Mouse (Mus musculus) kidney, postnatal 25 days (tissue): ENCODE data around the gene Zdhhc4.
A peak's percentile ranks its signal among the peaks of the same experiment; 100 is the strongest.

Experiments used
- DNase-seq, 2 experiments: peaks; one replicate each; pipeline ENCODE4 v3.0.0; 2021; ENCODE audit warnings: mixed read lengths in 2 of 2

Gene Zdhhc4

GRCm38 (mm10) chr5:143316605-143317287, 12.3 kb downstream of the Zdhhc4 start:
- peak in 1 of 2 experiments; percentile 26 for DNase-seq

GRCm38 (mm10) chr5:143315514-143315888, 13.6 kb downstream of the Zdhhc4 start:
- DNase-seq: no peak

DNA sequence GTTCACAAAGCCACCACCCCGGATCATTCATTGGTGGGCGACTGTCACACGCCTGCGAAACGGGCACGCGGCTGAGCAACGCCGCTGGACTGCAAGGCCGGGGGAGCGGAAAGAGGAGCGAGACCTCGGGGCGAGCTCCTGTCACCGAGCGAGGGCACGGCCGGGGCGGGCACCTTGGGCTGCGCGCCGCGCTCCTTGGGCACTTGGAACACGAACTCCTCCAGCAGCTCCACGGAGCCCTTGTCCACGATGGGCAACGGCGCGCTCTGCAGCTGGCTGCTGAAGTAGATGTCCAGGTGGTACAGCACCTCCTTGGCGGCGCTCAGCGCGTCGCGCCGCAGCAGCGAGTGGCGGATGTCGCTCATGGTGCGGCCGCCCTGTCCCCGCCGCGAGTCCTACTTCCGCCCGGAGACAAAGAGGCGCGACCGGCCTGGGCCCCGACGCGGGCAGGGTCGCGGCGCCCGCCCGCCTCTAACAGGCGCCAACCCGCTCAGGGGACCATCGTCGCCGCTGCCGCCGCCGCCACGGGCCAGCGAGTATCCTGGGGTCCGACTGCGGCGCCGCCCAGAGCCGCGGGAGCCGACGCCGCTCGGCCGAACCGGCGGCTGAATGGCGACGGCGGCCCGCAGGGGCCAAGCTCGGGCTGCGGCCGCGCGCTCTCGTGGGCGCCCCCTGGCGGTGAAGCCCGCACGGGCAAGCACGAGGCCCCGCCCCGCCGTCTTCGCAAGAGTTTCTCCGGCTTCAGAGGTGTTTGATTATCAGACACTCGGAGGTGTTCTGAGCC, 14.1 kb downstream of the Zdhhc4 start, which contains the start of gene E130309D02Rik:
TSS of gene E130309D02Rik (minus strand) at position 631 of the 784 bp plus-strand sequence.
- peak; percentile 90 to 92 for DNase-seq

- no peak for DNase-seq
Measured at GRCm38 (mm10) chr5:143314183-143314729, 14.8 kb downstream of the Zdhhc4 start.

DNA sequence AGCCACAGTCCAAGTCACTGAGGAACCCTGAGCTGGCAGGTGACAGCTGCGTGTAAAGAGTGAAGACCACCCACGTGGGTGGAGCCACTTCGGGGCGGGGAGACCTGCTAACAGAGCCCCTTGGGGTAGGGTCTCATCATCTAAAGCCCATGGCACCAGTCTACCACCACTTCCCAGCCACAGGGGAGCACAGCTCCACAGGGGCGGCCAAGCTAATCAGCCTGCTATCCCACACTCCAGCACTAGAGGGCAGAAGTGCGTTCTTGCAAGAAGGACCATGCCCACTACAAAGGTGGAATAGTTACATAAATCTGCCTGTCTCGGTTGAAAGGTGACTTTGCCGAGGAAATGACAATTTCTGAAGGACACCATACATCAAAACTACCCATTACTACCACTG, 17.2 kb downstream of the Zdhhc4 start:
- DNase-seq: peak; percentile 86 to 92

DNA sequence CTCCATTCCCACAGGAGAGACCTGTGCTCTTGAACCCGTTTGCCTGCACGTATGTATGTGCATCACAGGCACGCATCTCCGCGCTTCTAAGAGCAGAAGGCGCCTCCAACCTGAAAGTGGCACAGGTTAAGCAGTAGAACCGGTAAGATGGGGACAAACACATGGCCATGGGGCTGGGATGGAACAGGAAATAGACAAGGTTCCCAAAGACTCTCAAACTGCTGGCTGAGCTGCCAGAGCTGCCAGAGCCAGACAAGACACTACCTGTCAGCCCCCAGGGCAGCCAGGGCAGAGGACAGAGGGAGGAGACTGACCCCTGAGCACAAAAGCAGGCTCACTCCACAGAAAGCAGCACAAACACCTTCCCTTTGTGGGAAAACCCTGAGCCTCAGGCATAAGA, 19.1 kb downstream of the Zdhhc4 start:
- DNase-seq: no peak

DNA sequence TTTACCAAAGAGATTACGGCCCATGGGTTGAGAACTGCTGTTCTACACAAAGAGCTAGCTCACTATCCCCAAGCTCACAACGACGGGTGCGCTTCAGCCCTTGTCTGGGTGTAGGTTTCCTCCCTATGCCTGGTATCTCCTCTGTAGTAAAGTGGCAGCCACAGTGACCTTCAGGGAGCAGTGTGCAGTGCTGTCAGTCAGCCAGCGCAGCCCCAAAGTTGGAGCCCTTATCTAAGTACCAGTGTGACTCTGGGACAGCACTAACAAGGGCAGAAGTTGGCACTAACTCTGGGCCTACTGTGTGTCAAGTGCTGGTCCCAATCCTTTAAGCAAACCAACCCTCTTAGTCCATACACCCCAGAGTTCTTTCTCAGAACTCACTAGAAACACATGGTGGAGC, 20.2 kb downstream of the Zdhhc4 start:
- DNase-seq: no peak

GRCm38 (mm10) chr5:143304251-143304650, 24.8 kb downstream of the Zdhhc4 start:
- peak; percentile 18 to 68 for DNase-seq

- DNase-seq: peak in 1 of 2 experiments; percentile 30
Measured at GRCm38 (mm10) chr5:143301296-143301695, 27.8 kb downstream of the Zdhhc4 start.

DNA sequence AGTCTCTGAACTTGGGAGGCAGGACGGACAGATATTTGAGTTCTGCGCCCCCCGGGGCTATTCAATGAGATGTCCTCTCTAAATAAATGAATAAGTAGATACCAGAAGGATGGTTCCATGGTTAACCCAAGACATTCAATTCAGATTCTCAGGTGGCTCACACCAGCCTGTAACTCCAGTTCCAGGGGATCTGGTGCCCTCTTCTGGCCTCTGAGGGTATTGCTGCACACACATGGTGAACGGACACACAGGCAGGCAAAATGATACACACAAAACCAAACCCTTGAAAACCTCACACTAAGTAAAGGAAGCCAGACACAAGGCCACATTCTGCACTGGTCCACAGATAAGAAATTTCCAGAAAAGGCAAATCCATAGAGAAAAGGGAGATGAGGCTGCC, 29.4 kb downstream of the Zdhhc4 start:
- DNase-seq: peak in 1 of 2 experiments; percentile 77

GRCm38 (mm10) chr5:143298391-143298790, 30.7 kb downstream of the Zdhhc4 start:
- no peak for DNase-seq

DNA sequence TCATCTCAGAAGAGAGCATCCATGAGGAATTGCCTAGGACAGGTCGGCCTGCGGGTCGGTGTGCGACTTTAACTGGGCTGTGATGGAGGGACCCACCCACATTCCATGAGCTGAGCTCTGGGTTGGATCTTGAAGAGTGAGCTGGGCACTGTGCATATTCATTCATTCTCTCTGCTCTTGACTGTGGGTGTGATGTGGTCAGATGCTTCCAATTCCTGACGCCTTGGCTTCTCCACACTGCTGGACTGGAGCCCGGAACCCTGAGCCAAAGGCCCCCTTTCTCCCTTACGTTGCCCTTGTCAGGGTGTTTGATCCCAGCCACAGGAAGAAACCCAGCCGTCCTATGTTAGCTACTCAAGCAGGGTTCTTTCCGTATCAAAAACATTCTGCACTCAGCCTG, 31.1 kb downstream of the Zdhhc4 start:
- DNase-seq: no peak

DNA sequence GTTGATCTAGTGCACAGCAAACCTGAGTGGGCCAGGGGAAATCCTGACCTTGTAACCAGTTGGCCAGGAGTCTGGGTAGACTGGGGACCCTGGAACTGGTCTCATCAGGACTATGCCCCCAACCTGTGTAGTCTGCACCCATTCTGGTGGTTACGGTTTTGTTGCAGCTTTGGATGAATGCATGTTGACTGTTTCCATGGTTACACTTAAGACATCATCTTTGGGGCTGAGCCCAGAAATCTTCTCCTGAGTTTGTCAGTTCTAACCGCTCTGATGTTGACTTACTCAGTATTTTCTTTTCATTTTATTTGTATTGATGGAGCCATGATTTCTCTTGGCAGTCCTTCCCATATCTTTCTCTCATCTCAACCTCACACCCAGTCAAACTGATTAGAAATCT, 33.7 kb downstream of the Zdhhc4 start:
- DNase-seq: no peak

- no peak for DNase-seq
Measured at GRCm38 (mm10) chr5:143294862-143295261, 34.2 kb downstream of the Zdhhc4 start.

GRCm38 (mm10) chr5:143293404-143293803, 35.7 kb downstream of the Zdhhc4 start, which contains the start of gene Zfp853:
TSS of gene Zfp853 (minus strand) at chr5:143293623.
- DNase-seq: no peak

GRCm38 (mm10) chr5:143292879-143293278, 36.2 kb downstream of the Zdhhc4 start:
- DNase-seq: no peak

GRCm38 (mm10) chr5:143289299-143289698, 39.8 kb downstream of the Zdhhc4 start:
- DNase-seq: no peak

- no peak for DNase-seq
Measured at GRCm38 (mm10) chr5:143288378-143288911, 40.6 kb downstream of the Zdhhc4 start.

GRCm38 (mm10) chr5:143287774-143288328, 41.2 kb downstream of the Zdhhc4 start:
- DNase-seq: no peak

DNA sequence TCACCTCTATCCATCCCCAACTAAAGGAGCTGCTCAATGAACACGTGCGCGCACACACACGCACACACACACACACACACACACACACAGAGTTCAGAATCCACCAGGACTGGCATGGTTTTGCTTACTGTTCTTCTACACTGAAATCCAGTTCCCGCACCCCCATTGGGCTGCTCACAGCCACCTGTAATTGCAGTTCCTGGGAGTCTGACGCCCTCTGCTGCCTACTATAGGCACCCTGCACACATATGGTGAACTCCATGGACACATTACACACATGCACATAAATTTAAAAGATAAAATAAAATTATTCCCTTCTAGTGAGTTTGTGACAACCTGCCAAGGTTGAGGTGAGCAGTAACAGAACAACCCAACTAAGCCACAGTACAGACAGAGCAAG, 44.3 kb downstream of the Zdhhc4 start:
- peak in 1 of 2 experiments; percentile 14 for DNase-seq

DNA sequence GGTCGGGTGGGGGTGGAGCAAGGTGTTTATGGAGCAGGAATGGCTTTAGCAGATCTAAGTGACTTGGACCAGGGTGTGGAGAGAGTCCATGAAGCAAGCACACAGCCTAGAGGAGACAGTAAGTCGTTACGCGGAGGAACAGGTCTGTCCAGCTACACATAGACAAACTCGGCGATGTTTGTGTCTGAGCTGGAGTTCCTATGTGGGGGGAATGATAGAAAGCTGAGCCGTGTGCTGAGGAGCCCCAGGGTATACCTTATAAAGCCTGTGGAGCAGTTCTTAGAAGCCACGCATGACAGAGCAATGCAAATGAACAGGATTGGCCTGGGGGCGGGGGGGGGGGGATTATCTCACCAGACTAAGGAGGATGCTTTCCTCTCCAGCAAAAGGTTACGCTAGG, 49.8 kb downstream of the Zdhhc4 start:
- no peak for DNase-seq

DNA sequence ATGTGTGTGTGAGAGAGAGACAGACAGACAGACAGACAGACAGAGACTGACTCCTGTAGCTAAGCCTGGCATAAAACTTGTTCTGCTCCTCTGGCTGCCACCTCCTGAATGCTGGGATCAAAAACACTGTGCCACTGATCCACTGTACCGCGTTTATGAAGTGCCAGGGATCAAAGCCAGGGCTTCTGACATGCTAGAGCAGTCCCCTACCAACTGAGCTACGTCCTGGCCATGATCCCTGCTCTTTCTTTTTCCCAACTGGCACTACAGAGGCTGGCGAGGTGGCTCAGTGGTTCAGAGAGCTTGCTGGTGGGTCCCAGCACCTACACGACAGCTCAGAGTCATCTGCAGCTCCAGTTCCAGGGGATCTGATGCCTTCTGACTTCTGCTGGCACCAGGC, 53.3 kb downstream of the Zdhhc4 start:
- DNase-seq: no peak
